Mouse (Mus musculus) olfactory bulb, adult 2 months (tissue): ENCODE measurements at regions not wholly inside any gene's neighbourhood (a gene's known extent, or its start where the extent isn't known, plus 50 kb on each side); places are given as distances from the start of the nearest gene placed in this dataset.

Source experiments
- CTCF ChIP-seq: fragments of 200-500 bp; IDR thresholded peaks from 2 replicates; pipeline ENCODE4 v1.5.1; 2012; ENCODE audit warnings: low read depth, mild to moderate bottlenecking, low read length, moderate library complexity; ENCODE audit not compliant: insufficient read depth
- POLR2A ChIP-seq: fragments of 200-500 bp; IDR thresholded peaks from 2 replicates; pipeline ENCODE4 v1.6.1; 2012; ENCODE audit warnings: mild to moderate bottlenecking, low read depth, low read length, moderate library complexity; ENCODE audit not compliant: insufficient read depth

- TF ChIP-seq CTCF, result no peak
- no peak for TF ChIP-seq POLR2A
Observed at GRCm38 (mm10) chr3:137227122-137227838, 113.6 kb upstream of the Emcn start.
